ENCODE assay signal across 23 mouse cellular contexts in the genomic region with DNA sequence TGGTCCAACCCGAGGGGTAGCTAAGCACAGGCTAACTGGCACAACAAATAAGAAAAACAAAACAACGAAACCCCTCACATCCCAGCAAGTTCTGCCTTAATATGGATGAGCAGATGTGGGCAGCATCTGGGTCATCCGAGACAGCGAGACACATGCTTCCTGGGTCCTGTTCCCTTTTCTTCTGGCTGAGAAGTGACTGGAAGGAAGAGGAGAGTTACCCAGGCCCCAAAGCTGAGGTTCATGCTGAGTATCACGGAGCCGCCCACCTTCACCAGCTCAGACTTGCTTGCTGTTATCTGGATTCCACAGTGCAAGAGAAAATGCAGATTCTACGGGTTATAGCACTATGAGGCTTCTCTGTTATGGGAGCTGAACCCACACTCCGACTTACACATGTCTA. TPM values are rescaled to one million over a fixed set of nuclear protein-coding genes. Genes with fewer than 3 reads are reported as not detected.
DNase-seq lines count a peak whose midpoint lies in the region; ATAC-seq and TF ChIP-seq lines count a peak whose summit lies in the region.
"Had no signal": no experiment of that assay in that cellular context is flagged by ENCODE, and none has a peak within 500 bp of the region (broad histone marks: within the 10 kb centered on the region; RNA-seq: fewer than 3 reads in every experiment).

No protein-coding gene starts in this region.

- no peaks in the 10 kb centered on the region for H3K36me3 ChIP-seq in forebrain, embryonic 10.5 days (replicated peaks)
- H3K36me3 ChIP-seq in forebrain, embryonic 15.5 days, result no peaks in the 10 kb centered on the region
- no peaks in the 10 kb centered on the region for H3K36me3 ChIP-seq in liver, embryonic 11.5 days (ENCODE audit: control insufficient read depth, insufficient read depth, low read length)
- H3K36me3 ChIP-seq in ES-E14 (ENCODE audit: control insufficient read depth, insufficient read depth, low read length, poor library complexity, severe bottlenecking), result peaks cover 5% of the 10 kb centered on the region; the same call in 1 of the 2 replicates
- no peaks in the 10 kb centered on the region for H3K36me3 ChIP-seq in liver, embryonic 14.5 days (replicated peaks; ENCODE audit: control insufficient read depth, insufficient read depth, low read depth)
- H3K36me3 ChIP-seq: hindbrain, embryonic 13.5 days; lung, embryonic 15.5 days; midbrain, embryonic 12.5 days had no signal

- DNase-seq in forebrain, embryonic 10.5 days (ENCODE audit: extremely low spot score, low spot score), result no peak
- DNase-seq in liver, embryonic 11.5 days (ENCODE audit: low spot score), result no peak
- no peak for DNase-seq in liver
- no peak for DNase-seq in ES-E14 (ENCODE audit: low read depth, low spot score)
- no peak for DNase-seq in liver, embryonic 14.5 days (ENCODE audit: low read depth in 3 of 3, low spot score in 3 of 3)
- no peak for DNase-seq in urinary bladder, postnatal 25 days (ENCODE audit: low spot score)
- DNase-seq in retina, postnatal 1 day, result no peak
- DNase-seq: adrenal gland, adult 2 months; adrenal gland, postnatal 36 days; gastrocnemius, postnatal 10 days; kidney, adult 8-10 months; layer of hippocampus, postnatal 36 days; right cerebral cortex, adult 18-20 months; spleen, adult 18-20 months; thymus, adult 2 months; thymus, postnatal 36 days had no signal

- no peak overlapping the region for H3K4me2 ChIP-seq in forebrain, embryonic 15.5 days (replicated peaks)
- H3K4me2 ChIP-seq in liver, embryonic 11.5 days, result peak overlapping the region; percentile 61
- peak overlapping the region; percentile 47 for H3K4me2 ChIP-seq in liver, embryonic 14.5 days (ENCODE audit: low read depth)
- H3K4me2 ChIP-seq: lung, embryonic 15.5 days had no signal

- in situ Hi-C loops in ES-E14 (cut with MboI; ENCODE audit: low sequenced_read_pairs in 2 of 2, unreplicated experiment in 2 of 2), result no loop called here

- peak overlapping the region; percentile 49; the same call in 1 of the 2 replicates for H3K4me3 ChIP-seq in forebrain, embryonic 10.5 days
- no peak overlapping the region for H3K4me3 ChIP-seq in forebrain, embryonic 15.5 days
- H3K4me3 ChIP-seq in liver, embryonic 11.5 days (ENCODE audit: low read depth, low read length), result peak overlapping the region; percentile 35; the same call in 1 of the 2 replicates
- peak overlapping the region; percentile 60 to 63; a peak in 3 of 4 replicates for H3K4me3 ChIP-seq in ES-E14 (ENCODE audit: insufficient read depth in 1 of 2, low read depth in 1 of 2, low read length in 2 of 2, poor library complexity in 1 of 2, severe bottlenecking in 1 of 2)
- H3K4me3 ChIP-seq in liver, embryonic 14.5 days (ENCODE audit: insufficient read depth in 1 of 2, low read depth in 2 of 2, low read length in 2 of 2), result no peak overlapping the region
- H3K4me3 ChIP-seq: erythroblast, embryonic 14.5 days; hindbrain, embryonic 13.5 days; lung, embryonic 15.5 days had no signal

- no peak for TF ChIP-seq EP300 in liver, embryonic 14.5 days (IDR thresholded peaks at IDR 0.05; ENCODE audit: low read depth)

- no peaks in the 10 kb centered on the region for H3K9me3 ChIP-seq in forebrain, embryonic 10.5 days
- no peaks in the 10 kb centered on the region for H3K9me3 ChIP-seq in forebrain, embryonic 15.5 days
- H3K9me3 ChIP-seq in liver, embryonic 11.5 days (ENCODE audit: control insufficient read depth, low read length), result no peaks in the 10 kb centered on the region
- no peaks in the 10 kb centered on the region for H3K9me3 ChIP-seq in ES-E14 (ENCODE audit: control insufficient read depth, insufficient read depth, low read depth, low read length)
- no peaks in the 10 kb centered on the region for H3K9me3 ChIP-seq in liver, embryonic 14.5 days (ENCODE audit: control insufficient read depth, low read length)
- H3K9me3 ChIP-seq: hindbrain, embryonic 13.5 days; lung, embryonic 15.5 days; midbrain, embryonic 12.5 days had no signal

- peaks cover 10% of the 10 kb centered on the region for H3K4me1 ChIP-seq in forebrain, embryonic 10.5 days
- H3K4me1 ChIP-seq in forebrain, embryonic 15.5 days, result peaks cover 10% of the 10 kb centered on the region; the same call in 1 of the 2 replicates
- peaks cover 11% of the 10 kb centered on the region; the same call in 1 of the 2 replicates for H3K4me1 ChIP-seq in liver, embryonic 11.5 days (replicated peaks; ENCODE audit: control insufficient read depth, insufficient read depth, low read length)
- peaks cover 2 to 4% of the 10 kb centered on the region in 2 experiments; a peak in 1 of 4 replicates for H3K4me1 ChIP-seq in ES-E14 (ENCODE audit: control insufficient read depth in 2 of 2, insufficient read depth in 2 of 2, low read length in 2 of 2, poor library complexity in 1 of 2)
- no peaks in the 10 kb centered on the region for H3K4me1 ChIP-seq in liver, embryonic 14.5 days (replicated peaks; ENCODE audit: control insufficient read depth in 2 of 2, insufficient read depth in 2 of 2, low read length in 1 of 2)

- H3K27ac ChIP-seq in forebrain, embryonic 10.5 days, result peak overlapping the region; percentile 72; the same call in 1 of the 2 replicates
- H3K27ac ChIP-seq in forebrain, embryonic 15.5 days (replicated peaks), result no peak overlapping the region
- H3K27ac ChIP-seq in liver, embryonic 11.5 days (ENCODE audit: low read depth, low read length), result no peak overlapping the region
- H3K27ac ChIP-seq in ES-E14 (ENCODE audit: insufficient read depth, low read depth, low read length, poor library complexity, severe bottlenecking), result no peak overlapping the region
- no peak overlapping the region for H3K27ac ChIP-seq in liver, embryonic 14.5 days
- H3K27ac ChIP-seq: hindbrain, embryonic 13.5 days; lung, embryonic 15.5 days; midbrain, embryonic 12.5 days had no signal

- 80% methylated on average over 8 of the region's 8 CpGs for WGBS in forebrain, embryonic 10.5 days
- WGBS in forebrain, embryonic 15.5 days, result 78% methylated on average over 8 of the region's 8 CpGs
- 58% methylated on average over 8 of the region's 8 CpGs for WGBS in liver, embryonic 11.5 days
- 34% methylated on average over 8 of the region's 8 CpGs for WGBS in liver, embryonic 14.5 days (ENCODE audit: insufficient replicate concordance)

- no peak for ATAC-seq in forebrain, embryonic 15.5 days (replicated peaks)
- no peak for ATAC-seq in liver, embryonic 11.5 days (replicated peaks; ENCODE audit: low FRiP score)
- no peak for ATAC-seq in liver, embryonic 14.5 days (ENCODE audit: insufficient read depth)
- ATAC-seq: activated CD4-positive, CD25-positive, alpha-beta regulatory T cell, adult 4 months; forebrain, embryonic 14.5 days had no signal

- H3K9ac ChIP-seq in forebrain, embryonic 15.5 days (replicated peaks), result no peak overlapping the region
- no peak overlapping the region for H3K9ac ChIP-seq in liver, embryonic 11.5 days (ENCODE audit: low read depth, low read length)
- peak overlapping the region; percentile 56; the same call in 1 of the 2 replicates for H3K9ac ChIP-seq in ES-E14 (ENCODE audit: insufficient read depth, low read depth, low read length, poor library complexity, severe bottlenecking)
- H3K9ac ChIP-seq in liver, embryonic 14.5 days (replicated peaks), result no peak overlapping the region
- H3K9ac ChIP-seq: hindbrain, embryonic 13.5 days; lung, embryonic 15.5 days; midbrain, embryonic 12.5 days had no signal

- no peak for TF ChIP-seq CTCF in liver, embryonic 14.5 days (IDR thresholded peaks at IDR 0.05; ENCODE audit: low read depth)

- peaks cover 30% of the 10 kb centered on the region for H3K27me3 ChIP-seq in forebrain, embryonic 10.5 days (ENCODE audit: poor library complexity, severe bottlenecking)
- H3K27me3 ChIP-seq in forebrain, embryonic 15.5 days, result no peaks in the 10 kb centered on the region
- peaks cover 3% of the 10 kb centered on the region for H3K27me3 ChIP-seq in liver, embryonic 11.5 days (replicated peaks; ENCODE audit: control insufficient read depth, insufficient read depth, low read length)
- H3K27me3 ChIP-seq in liver, embryonic 14.5 days (ENCODE audit: control insufficient read depth, insufficient read depth, low read length), result no peaks in the 10 kb centered on the region
- H3K27me3 ChIP-seq: lung, embryonic 15.5 days had no signal

TF ChIP-seq in ES-E14, 5 proteins besides CTCF, POLR2A, EP300 and RAD21:
- TF ChIP-seq CHD2 (IDR thresholded peaks at IDR 0.05; ENCODE audit: low read depth, low read length), result no peak
- TF ChIP-seq MAFK (IDR thresholded peaks at IDR 0.05; ENCODE audit: insufficient read depth, low read depth, low read length), result no peak
- TF ChIP-seq HCFC1 (IDR thresholded peaks at IDR 0.05; ENCODE audit: borderline replicate concordance, insufficient read depth, low read length), result no peak
- no peak for TF ChIP-seq ZNF384 (IDR thresholded peaks at IDR 0.05; ENCODE audit: low read depth, low read length)
- no peak for TF ChIP-seq ZC3H11A (IDR thresholded peaks at IDR 0.05; ENCODE audit: borderline replicate concordance, low read depth, low read length)

RNA-seq across cellular contexts. Expression of gene Coro2a, which starts 18.9 kb away (rescaled TPM):
- polyA plus RNA-seq in forebrain, embryonic 10.5 days (2016; fragmentation: Nextera tagmentation; extraction: Ambion mirVana), result 2.1 and 2.8 TPM in 2 replicates
- 4.4 and 4.6 TPM in 2 replicates for polyA plus RNA-seq in forebrain, embryonic 15.5 days (2015; fragmentation: Nextera tagmentation; extraction: Ambion mirVana)
- 4.8 and 5.7 TPM in 2 replicates for polyA plus RNA-seq in liver, embryonic 11.5 days (2014; fragmentation: Nextera tagmentation; extraction: Ambion mirVana)
- 1.6 and 2.5 TPM in 2 replicates for total RNA-seq in ES-E14 (2012; rRNA removed)
- 2.4 and 2.6 TPM in 2 replicates for polyA plus RNA-seq in liver, embryonic 14.5 days (2012; rRNA removed)
- 1.9 and 2.7 TPM in 2 replicates for polyA plus RNA-seq in liver, embryonic 14.5 days (2014; fragmentation: Nextera tagmentation; extraction: Ambion mirVana)

RNA-seq across cellular contexts. Expression of gene Tbc1d2, which starts 29.1 kb away (rescaled TPM):
- 0.73 and 0.94 TPM in 2 replicates for polyA plus RNA-seq in forebrain, embryonic 10.5 days (2016; fragmentation: Nextera tagmentation; extraction: Ambion mirVana)
- polyA plus RNA-seq in forebrain, embryonic 15.5 days (2015; fragmentation: Nextera tagmentation; extraction: Ambion mirVana), result 0.98 and 1.1 TPM in 2 replicates
- 0.58 and 0.70 TPM in 2 replicates for polyA plus RNA-seq in liver, embryonic 11.5 days (2014; fragmentation: Nextera tagmentation; extraction: Ambion mirVana)
- total RNA-seq in ES-E14 (2012; rRNA removed), result 6.6 and 7.0 TPM in 2 replicates
- 0.44 TPM in 2 replicates for polyA plus RNA-seq in liver, embryonic 14.5 days (2012; rRNA removed)
- polyA plus RNA-seq in liver, embryonic 14.5 days (2014; fragmentation: Nextera tagmentation; extraction: Ambion mirVana), result 0.29 and 0.39 TPM in 2 replicates

Comparison
In these comparisons a context has a peak if more than half of its experiments do, and no peak if none do; other contexts are left out.
1. H3K4me3 ChIP-seq: peak in forebrain, embryonic 10.5 days (single experiment), liver, embryonic 11.5 days (single experiment) and ES-E14 (2 of 2); none in forebrain, embryonic 15.5 days (single experiment) and liver, embryonic 14.5 days (0 of 2).